Mouse (Mus musculus) heart, adult 10 weeks (tissue): ENCODE results near the gene Igfbp2. TPM values are rescaled to one million over a fixed set of nuclear protein-coding genes. Genes with fewer than 3 reads are reported as not detected.

ENCODE experiments used
- polyA plus RNA-seq: library from polyadenylated mRNA; stranded (reverse); fragments of 350-450 nt; fragmentation: Illumina TruSeq; extraction: RNeasy Lipid Tissue Mini Kit (QIAGEN cat#74804); gene quantifications from one replicate; pipeline ENCODE4 v1.2.3, GENCODE M21; 2014; ENCODE audit warnings: low read depth, low replicate concordance

Gene Igfbp2
- polyA plus RNA-seq, result 0.60 TPM

GRCm38 (mm10) chr1:72823751-72824706, at the start of gene Igfbp2:
TSS of gene Igfbp2 (plus strand) at chr1:72824503.

DNA sequence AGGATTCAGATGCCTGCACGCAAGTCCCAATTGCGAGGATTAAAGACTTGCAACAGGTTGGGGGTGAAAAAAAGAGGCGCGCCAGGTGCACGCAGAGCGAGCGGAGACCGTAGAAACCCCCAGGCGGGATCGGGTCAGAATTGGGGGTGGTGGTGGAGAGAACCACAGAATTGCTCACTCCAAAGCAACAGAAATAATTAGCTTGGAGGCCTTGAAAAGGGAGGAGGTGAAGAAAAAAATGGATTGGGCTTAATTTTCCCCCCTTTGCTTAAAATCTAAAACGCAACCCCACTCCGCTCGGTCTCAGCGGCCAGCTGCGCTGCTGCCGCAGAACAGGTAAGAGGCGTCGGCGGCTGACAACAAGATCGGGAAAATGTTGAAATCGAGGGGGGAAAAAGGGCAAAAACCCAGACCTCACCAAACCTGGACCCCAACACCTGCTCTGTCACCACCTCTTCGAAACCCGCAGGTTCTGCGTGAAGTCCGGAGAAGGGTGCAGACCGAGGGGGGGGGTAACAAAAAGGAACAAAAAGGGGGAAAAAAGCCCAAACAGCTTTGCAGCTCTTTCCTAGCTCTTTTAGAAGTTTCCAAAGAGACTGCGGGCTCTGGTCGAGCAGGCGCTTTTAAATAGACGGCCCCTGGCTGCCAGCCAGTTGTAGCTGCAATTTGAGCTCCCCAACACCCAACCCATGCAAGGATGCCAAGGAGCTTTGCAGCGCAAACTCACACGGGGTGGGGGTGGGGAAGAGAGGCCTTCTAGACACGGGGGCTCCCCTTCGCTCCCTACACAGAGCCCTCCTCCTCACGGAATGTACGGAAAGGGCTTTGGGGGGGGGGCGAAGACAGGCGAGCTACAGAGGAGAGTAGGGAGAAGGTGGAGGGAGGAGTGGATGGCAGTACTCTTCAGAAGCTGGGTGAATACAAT, 50.2 kb downstream of the Igfbp2 start, which contains the start of gene Igfbp5:
Igfbp5 (minus strand) TSS at position 598 of the 925 bp plus-strand sequence.

Other genes with a start within 250 kb of the Igfbp2 start
- 23.7 TPM for gene Smarcal1, start 241.3 kb upstream of the Igfbp2 start, polyA plus RNA-seq
- gene Ankar, start 123.9 kb upstream of the Igfbp2 start, polyA plus RNA-seq, result not detected
- gene Rpl37a, start 113.2 kb upstream of the Igfbp2 start, polyA plus RNA-seq, result 588 TPM
- 112 TPM for gene Igfbp5, start 50.4 kb downstream of the Igfbp2 start, polyA plus RNA-seq
- gene Tnp1, start 191.4 kb downstream of the Igfbp2 start, polyA plus RNA-seq, result not detected